Mouse (Mus musculus) olfactory bulb, adult 2 months (tissue): ENCODE measurements around the gene Thbs1. TPM values are rescaled to one million over a fixed set of nuclear protein-coding genes. Genes with fewer than 3 reads are reported as not detected.
"Not testable (repeated sequence)": the region's sequence is repeated elsewhere in the genome, so short reads cannot be mapped to it uniquely, and the experiment has no call there.

Source experiments
- H3K27ac ChIP-seq: fragments of 200-500 bp; 2 replicates; pipeline ENCODE4 v1.5.1; 2012; ENCODE audit warnings: low read depth, low read length; ENCODE audit not compliant: insufficient read depth
- H3K4me1 ChIP-seq: fragments of 200-500 bp; 2 replicates; pipeline ENCODE4 v1.6.1; 2012; ENCODE audit warnings: low read length; ENCODE audit not compliant: control insufficient read depth, insufficient read depth
- H3K4me3 ChIP-seq: fragments of 200-500 bp; 2 replicates; pipeline ENCODE4 v1.5.1; 2012; ENCODE audit warnings: mild to moderate bottlenecking, low read depth, low read length, moderate library complexity; ENCODE audit not compliant: insufficient read depth
- CTCF ChIP-seq: fragments of 200-500 bp; IDR thresholded peaks from 2 replicates; pipeline ENCODE4 v1.5.1; 2012; ENCODE audit warnings: low read depth, mild to moderate bottlenecking, low read length, moderate library complexity; ENCODE audit not compliant: insufficient read depth
- POLR2A ChIP-seq: fragments of 200-500 bp; IDR thresholded peaks from 2 replicates; pipeline ENCODE4 v1.6.1; 2012; ENCODE audit warnings: mild to moderate bottlenecking, low read depth, low read length, moderate library complexity; ENCODE audit not compliant: insufficient read depth
- WGBS: fragments of 180-500 bp; shearing (Covaris S2); methylation state at CpG from one replicate; pipeline ENCODE4 v1.1.7; 2018; 5-methylcytosine and 5-hydroxymethylcytosine counted together
- polyA plus RNA-seq: library from polyadenylated mRNA; stranded (reverse); fragments of >200 nt; gene quantifications from 2 replicates; pipeline ENCODE4 v1.2.4, GENCODE M21; 2012; ENCODE audit warnings: low replicate concordance; ENCODE audit not compliant: missing spikeins, insufficient read depth, insufficient read length

The Thbs1 gene
- polyA plus RNA-seq, 1 experiment: not detected

DNA sequence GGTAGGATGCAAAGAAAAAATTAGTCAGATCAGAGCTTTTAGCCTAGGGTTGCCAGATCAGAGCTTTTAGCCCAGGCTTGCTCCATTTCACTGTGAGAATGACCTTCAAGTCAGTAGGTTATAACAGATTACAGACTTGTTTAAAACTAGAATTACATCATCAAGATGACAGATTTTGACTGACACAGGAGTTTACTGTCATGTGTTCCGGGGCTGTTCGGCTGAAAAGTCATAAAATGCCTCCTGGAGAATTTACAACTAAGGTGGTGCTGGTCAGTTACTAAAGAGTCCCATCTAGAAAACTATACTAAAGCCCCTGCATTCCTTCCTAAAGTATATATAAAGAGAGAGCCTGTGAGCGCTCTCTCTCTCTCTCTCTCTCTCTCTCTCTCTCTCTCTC, 16.6 kb downstream of the Thbs1 start:
- WGBS: 89% methylated on average over 3 of the region's 3 CpGs
- TF ChIP-seq CTCF (no peak), POLR2A (no peak)
- H3K4me3 ChIP-seq: no peak overlapping the region
- no peak overlapping the region for H3K27ac ChIP-seq
- no peaks in the 10 kb centered on the region for H3K4me1 ChIP-seq

DNA sequence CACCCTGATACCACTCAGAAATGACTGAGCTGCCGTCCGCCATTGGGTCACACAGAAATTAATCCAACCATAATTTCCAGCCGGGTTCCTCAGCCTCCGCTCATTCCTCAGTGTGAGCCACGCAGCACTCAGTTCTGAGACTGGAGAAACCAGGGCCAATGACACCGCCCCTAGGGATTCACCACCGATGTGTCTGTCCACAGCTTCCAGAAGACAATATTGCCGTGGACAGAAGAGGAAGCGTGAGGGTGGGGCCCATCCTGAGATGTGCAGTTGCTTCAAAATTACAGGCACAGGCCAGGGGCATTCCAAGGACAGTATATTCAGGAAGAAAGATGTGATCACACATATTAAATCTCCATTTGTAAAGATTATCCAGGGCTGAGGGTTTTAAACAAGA, 25.4 kb downstream of the Thbs1 start:
- TF ChIP-seq POLR2A: no peak
- TF ChIP-seq CTCF: no peak

DNA sequence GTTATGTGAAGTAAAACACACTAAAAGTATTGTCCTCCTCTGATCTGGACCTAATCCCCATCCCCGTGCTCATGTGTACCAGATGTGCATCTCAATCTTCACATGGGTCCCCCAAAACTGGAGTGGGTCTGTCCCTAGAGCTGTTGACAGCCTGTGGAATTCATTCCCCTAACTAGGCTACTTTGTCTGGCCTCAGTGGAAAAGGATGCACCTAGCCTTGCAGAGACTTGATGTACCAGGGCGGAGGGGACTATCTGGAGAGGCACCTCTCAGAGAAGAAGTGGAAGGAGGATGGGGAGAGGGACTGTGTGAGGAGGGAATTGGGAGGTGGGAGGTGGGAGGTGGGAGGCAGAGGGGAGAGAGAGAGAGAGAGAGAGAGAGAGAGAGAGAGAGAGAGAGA, 26.1 kb downstream of the Thbs1 start:
- H3K4me3 ChIP-seq: no peak overlapping the region
- no peaks in the 10 kb centered on the region for H3K4me1 ChIP-seq
- TF ChIP-seq CTCF: no peak
- TF ChIP-seq POLR2A: no peak
- no peak overlapping the region for H3K27ac ChIP-seq
- 94% methylated on average over 2 of the region's 2 CpGs for WGBS

More for the DNA sequence above, 25.4 kb downstream of the Thbs1 start:
- no peak overlapping the region for H3K4me3 ChIP-seq
- H3K27ac ChIP-seq: no peak overlapping the region
- no peaks in the 10 kb centered on the region for H3K4me1 ChIP-seq
- WGBS: 91% methylated on average over 9 of the region's 9 CpGs

DNA sequence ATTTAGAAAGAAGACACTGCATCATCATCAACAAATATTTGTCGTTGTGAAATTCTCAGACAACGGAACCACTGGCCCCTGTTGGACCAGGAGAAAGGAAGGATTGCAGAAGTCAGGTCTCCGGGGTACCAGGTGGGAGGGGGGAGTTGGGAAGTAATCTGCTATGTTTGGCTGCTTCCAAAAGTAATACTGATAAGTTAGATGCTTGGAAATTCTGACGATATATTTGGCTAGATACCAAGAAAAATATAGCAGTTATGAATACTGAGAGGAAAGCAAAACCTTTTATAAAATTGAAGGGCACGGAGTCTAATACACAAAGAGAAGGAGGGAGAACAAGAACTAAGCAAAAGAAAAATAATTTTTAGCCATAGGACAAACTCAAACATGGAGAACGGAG, 27.6 kb downstream of the Thbs1 start:
- TF ChIP-seq POLR2A (no peak), CTCF (no peak)
- no peak overlapping the region for H3K4me3 ChIP-seq
- WGBS: 86% methylated on average over 6 of the region's 6 CpGs
- H3K4me1 ChIP-seq: no peaks in the 10 kb centered on the region
- no peak overlapping the region for H3K27ac ChIP-seq

DNA sequence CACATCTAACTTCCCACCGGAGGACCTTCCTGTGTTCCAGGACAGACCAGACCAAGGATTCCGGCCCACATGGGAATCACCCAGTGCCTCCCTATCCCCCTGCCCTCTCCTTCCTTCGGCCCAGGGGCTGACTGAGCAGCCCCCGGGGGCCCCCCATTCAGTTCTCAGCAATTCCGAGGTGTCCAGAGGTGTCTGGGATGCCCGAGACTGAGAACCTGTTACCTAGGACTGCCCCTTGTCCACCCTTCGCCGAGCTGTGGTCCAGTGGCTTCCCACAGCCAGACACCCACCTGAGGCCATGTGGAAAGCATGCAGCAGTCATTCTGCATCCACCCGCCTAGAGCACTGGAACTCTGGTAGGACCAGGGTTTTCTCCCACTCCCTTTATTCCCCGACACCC, 30.0 kb downstream of the Thbs1 start:
- TF ChIP-seq POLR2A (no peak), CTCF (no peak)

DNA sequence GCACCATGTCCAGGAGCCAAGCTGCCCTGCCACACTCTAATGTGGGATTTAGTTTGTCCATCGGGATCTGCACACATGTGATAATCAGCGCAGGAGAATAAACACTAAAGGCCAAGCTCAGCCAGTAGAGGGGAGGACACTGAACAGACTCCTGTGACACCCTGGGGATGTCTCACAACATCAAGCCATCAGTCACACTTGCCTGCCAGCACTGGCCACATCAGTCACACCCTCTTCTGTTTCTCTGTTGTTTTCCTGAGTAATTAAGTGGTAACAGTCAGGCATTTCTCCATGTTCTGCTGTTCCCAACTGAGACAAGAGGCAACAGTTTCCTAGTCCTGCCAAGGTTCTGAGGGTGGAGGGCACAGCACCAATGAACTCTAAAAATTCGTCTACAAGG, 36.1 kb downstream of the Thbs1 start:
- 77% methylated on average over 3 of the region's 3 CpGs for WGBS
- H3K4me1 ChIP-seq, H3K27ac ChIP-seq, H3K4me3 ChIP-seq: not testable (repeated sequence)

More for the DNA sequence above, 30.0 kb downstream of the Thbs1 start:
- 95% methylated on average over 10 of the region's 10 CpGs for WGBS
- Histone ChIP-seq H3K4me3 (no peak overlapping the region), H3K4me1 (no peaks in the 10 kb centered on the region), H3K27ac (no peak overlapping the region)

DNA sequence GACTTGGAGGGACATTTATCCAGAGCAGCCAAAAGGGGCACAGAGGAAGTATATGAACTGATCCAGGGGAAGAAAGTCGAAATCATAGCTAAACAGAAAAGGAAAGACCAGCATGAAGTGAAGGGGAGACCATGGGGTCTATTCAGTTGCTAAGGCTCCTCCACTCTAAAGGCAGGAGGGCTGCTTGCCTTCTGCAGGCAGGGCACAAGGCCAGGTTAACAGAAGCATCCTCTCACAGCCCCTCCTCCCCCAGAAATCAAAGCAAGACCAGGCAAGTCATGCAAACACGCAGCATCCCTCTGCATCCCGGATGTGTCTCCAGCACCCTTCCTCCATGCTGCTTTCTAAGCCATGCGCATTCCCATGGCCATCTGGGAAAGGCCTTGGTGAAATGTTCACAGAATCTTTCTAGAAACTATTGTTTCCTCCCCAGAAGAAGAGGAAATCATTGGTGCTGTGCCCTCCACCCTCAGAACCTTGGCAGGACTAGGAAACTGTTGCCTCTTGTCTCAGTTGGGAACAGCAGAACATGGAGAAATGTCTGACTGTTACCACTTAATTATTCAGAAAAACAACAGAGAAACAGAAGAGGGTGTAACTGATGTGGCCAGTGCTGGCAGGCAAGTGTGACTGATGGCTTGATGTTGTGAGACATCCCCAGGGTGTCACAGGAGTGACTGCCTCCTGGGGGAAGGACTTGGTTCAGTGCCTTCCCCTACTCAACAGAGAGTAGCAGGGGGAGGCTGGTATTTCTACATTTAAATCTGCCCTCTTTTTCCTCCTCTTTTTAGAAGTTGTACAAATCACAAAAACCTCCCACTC, 36.9 kb downstream of the Thbs1 start:
- H3K4me1 ChIP-seq: peaks cover 6% of the 10 kb centered on the region; the same call in 1 of the 2 replicates
- WGBS: 88% methylated on average over 4 of the region's 4 CpGs
- no peak overlapping the region for H3K27ac ChIP-seq
- TF ChIP-seq POLR2A (no peak), CTCF (no peak)
- no peak overlapping the region for H3K4me3 ChIP-seq

DNA sequence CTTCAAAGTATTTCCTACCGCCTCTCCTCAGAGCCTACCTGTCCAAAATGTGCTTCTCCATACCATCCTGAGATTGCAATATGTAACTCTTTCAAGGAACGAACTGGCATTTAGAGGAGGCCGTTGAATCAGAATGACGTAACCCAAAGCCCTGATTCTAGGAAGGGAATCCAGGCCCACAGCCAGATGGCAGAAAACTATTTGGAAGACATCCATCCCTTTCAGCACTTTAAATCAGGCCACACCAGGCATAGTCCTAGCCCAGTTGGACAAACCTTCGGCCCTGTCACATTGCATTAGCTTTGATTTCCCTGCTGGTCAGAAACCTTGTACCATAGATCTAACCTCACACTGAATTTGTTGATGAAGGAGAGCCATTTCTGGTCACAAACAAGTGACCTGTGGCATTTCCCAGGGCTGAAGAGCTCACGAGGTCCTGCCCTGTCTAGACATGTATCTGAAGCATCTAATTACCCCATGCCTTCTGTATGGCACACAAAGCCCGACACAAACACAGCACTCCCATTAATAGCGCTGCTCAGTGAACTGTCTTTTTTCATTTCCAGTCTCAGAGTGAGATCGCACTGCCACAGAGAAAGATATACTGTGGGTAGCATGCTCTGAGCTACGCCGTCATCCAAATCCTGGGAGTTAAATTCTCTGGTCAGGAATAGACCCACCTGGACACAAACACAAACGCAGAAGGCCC, 38.3 kb downstream of the Thbs1 start:
- 63% methylated on average over 12 of the region's 12 CpGs for WGBS
- peaks cover 6% of the 10 kb centered on the region; the same call in 1 of the 2 replicates for H3K4me1 ChIP-seq
- no peak for TF ChIP-seq CTCF
- no peak for TF ChIP-seq POLR2A
- no peak overlapping the region for H3K4me3 ChIP-seq
- no peak overlapping the region for H3K27ac ChIP-seq

DNA sequence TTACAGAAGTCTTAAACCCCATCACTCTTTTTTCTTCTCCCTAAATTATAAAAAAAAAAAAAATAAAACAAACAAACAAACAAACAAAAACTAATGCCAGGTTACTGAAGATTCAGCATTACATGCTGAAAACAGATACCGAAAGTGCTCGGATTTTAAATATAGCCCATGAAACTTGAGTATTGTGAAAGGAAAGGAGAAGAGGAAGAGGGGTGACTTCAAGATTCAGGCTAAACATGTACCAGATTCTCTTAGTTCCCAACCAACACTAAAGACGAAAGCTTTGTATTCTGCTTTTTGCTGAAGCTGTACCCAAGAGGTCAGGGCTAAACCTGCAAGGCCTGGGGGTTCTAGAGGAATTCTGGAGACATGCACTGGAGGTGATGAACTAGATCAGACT, 46.4 kb downstream of the Thbs1 start:
- no peak overlapping the region for H3K27ac ChIP-seq
- no peaks in the 10 kb centered on the region for H3K4me1 ChIP-seq
- H3K4me3 ChIP-seq: no peak overlapping the region
- 76% methylated on average over 3 of the region's 3 CpGs for WGBS
- TF ChIP-seq POLR2A: no peak
- TF ChIP-seq CTCF: no peak

DNA sequence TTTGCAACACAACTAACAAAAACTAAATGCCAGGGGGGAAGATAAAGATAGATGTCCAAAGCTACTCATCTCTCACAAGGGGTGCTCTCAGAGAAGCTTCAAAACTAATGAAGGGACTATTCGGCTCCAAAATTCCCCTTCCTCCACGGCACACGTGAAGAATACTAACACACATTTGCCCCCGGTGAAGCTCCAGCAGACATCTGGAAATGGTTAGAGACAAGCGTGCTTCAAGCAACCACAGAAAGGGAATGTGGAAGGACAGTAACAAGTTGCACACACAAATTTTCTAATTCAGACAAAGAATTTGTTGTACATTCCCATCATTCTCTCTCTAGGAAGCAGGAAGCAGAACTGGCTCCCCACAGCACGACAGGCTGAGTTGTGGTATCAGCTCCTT, 47.5 kb downstream of the Thbs1 start:
- Histone ChIP-seq H3K27ac (no peak overlapping the region), H3K4me3 (no peak overlapping the region), H3K4me1 (no peaks in the 10 kb centered on the region)
- TF ChIP-seq CTCF: no peak
- no peak for TF ChIP-seq POLR2A
- 77% methylated on average over 6 of the region's 6 CpGs for WGBS
